Mouse (Mus musculus) ES-Bruce4 (cell line): ENCODE measurements around the gene Lurap1l.

Experiments used
- CTCF ChIP-seq: IDR thresholded peaks from one replicate; pipeline ENCODE4 v1.8.1; 2011; ENCODE audit warnings: low read depth, low read length
- POLR2A ChIP-seq: IDR thresholded peaks from one replicate; pipeline ENCODE4 v1.8.1; 2011; ENCODE audit warnings: low read length; ENCODE audit not compliant: insufficient read depth

- no peak for TF ChIP-seq CTCF
- TF ChIP-seq POLR2A, result no peak
Measured at GRCm38 (mm10) chr4:80949720-80950119, 39.3 kb downstream of the Lurap1l start.
